Mouse (Mus musculus) inflammation-experienced regulatory T-cells, adult 6 months (primary cell): Measurements from ENCODE around the gene Fstl1. TPM values are rescaled to one million over a fixed set of nuclear protein-coding genes. Genes with fewer than 3 reads are reported as not detected.
A peak's percentile ranks its signal among the peaks of the same experiment; 100 is the strongest.

Source experiments
- ATAC-seq: one replicate; pipeline ENCODE4 v1.8.0; 2017
- polyA plus RNA-seq, 3 experiments: library from polyadenylated mRNA; unstranded; fragments of 100-300 nt; shearing (Covaris generic); gene quantifications; one replicate each; pipeline ENCODE4 v1.2.1; 2017

The Fstl1 gene
- polyA plus RNA-seq, 3 experiments from 2014 or later: 0.27 TPM; not detected in 2

GRCm38 (mm10) chr16:37788367-37789014 lies 11.8 kb downstream of the Fstl1 start:
- no peak for ATAC-seq

GRCm38 (mm10) chr16:37789015-37789381 lies 12.3 kb downstream of the Fstl1 start:
- ATAC-seq: no peak

DNA sequence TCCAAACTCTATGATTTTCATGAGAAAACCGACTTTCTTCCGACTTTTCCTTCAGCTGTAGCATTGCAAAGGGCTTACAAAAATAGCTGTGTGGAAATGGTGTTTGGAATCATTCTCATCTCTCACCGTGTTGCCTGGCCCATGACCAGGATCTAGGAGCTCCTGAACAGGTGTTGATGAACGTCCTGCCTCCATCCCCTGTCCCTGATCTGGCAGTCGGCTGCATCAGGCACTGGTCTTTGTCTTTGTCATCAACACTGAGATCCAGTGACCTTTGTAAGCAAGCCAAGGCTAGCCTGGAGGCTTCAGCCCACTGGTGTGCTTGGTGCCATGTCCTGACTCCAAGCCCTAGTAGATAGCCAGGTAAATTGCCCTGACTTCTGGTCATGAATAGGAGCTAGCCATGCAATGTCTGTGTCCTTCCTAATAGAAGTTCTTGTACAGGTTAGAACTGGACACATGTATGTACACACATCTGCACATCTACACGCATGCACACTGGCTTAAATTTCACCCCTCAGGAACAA lies 12.8 kb downstream of the Fstl1 start:
- no peak for ATAC-seq

DNA sequence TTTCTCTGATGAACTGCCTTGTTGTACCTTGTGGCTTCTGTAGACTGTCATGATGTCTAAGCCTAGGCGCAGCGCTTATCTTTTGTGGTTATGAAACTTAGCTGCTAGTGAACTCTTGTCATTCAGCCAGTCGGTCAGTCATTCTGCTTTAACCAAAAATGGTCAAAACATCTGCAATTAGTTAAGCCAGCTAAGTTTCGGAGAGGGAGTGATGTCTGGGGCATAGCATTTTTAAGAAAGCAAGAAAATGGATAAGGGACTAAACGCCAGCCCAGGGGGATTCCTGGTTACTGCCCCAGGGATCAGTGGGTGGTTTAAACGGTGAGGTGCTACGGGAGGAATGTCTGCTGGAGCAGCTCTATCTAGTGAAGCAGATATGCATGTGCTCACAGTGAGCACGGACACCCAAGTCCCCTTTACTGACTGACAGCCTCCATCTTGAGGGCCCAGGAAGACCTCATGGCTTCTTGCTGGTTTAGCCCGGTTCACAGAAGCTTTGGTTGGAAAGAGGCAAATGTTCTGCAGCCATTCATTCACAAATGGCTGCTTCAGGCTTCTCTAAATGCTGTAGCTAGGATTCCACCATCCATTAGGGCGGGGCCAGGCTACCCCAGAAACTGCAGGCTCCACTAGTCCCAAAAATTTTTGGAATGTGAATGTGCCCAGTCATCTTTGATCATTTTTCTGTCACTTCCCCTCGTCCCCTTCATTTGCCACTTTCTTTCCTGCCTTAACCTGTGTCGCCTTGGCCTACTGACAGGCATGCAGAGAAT lies 13.5 kb downstream of the Fstl1 start:
- ATAC-seq: no peak

DNA sequence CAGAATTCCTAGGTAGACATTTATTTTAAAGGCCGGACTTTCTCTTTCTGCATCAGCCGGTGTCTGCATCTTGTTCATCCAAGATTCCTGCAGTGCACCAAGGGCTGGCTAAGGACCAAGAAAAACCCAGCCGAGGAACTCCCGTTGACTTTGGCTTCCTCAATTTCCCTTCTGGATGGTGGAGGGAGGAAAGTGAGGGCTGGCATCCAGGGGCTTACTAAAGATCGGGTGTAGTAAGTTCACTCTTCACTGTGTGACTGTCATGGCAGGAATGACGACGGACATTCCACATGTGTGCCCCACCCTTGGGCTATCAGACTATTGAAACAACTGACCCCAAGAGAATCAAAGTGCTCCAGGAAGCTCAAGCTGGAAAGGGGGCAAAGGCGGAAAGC lies 14.1 kb downstream of the Fstl1 start:
- no peak for ATAC-seq

- ATAC-seq: no peak
These were observed 19.0 kb downstream of the Fstl1 start for GRCm38 (mm10) chr16:37795651-37796150.

- no peak for ATAC-seq
These were observed 19.6 kb downstream of the Fstl1 start for GRCm38 (mm10) chr16:37796270-37796669.

GRCm38 (mm10) chr16:37801097-37801496 lies 24.4 kb downstream of the Fstl1 start:
- no peak for ATAC-seq

- ATAC-seq: no peak
These were observed 26.1 kb downstream of the Fstl1 start for GRCm38 (mm10) chr16:37802686-37803295.

GRCm38 (mm10) chr16:37803387-37803950 lies 26.8 kb downstream of the Fstl1 start:
- ATAC-seq: no peak

- ATAC-seq: no peak
These were observed 29.2 kb downstream of the Fstl1 start for GRCm38 (mm10) chr16:37805746-37806495.

DNA sequence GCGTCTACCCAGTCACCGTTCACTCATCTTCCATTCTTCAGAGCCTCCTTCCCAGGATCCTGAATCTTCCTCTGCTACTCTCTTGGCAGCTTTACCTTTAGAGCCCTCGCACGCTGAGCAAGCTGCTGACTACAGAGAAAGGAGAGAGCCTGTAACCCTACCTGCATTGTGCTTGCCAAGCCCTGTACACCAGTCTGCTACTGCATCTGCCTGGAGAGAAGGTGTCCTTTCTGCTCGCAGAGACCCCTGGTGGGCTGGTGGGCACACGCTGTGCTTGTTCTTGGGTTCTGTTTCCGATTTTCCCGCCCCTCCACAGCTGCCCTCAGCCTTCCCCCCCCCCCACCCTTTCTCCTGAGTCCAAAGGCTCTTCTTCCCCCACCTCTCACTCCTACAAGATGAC lies 30.6 kb downstream of the Fstl1 start:
- ATAC-seq: no peak

- ATAC-seq: no peak
These were observed 32.4 kb downstream of the Fstl1 start for GRCm38 (mm10) chr16:37808866-37809622.

- ATAC-seq: no peak
These were observed 32.9 kb downstream of the Fstl1 start for GRCm38 (mm10) chr16:37809623-37809992.

- no peak for ATAC-seq
These were observed 35.2 kb downstream of the Fstl1 start for GRCm38 (mm10) chr16:37811874-37812273.

- no peak for ATAC-seq
These were observed 35.8 kb downstream of the Fstl1 start for GRCm38 (mm10) chr16:37812474-37812886.

DNA sequence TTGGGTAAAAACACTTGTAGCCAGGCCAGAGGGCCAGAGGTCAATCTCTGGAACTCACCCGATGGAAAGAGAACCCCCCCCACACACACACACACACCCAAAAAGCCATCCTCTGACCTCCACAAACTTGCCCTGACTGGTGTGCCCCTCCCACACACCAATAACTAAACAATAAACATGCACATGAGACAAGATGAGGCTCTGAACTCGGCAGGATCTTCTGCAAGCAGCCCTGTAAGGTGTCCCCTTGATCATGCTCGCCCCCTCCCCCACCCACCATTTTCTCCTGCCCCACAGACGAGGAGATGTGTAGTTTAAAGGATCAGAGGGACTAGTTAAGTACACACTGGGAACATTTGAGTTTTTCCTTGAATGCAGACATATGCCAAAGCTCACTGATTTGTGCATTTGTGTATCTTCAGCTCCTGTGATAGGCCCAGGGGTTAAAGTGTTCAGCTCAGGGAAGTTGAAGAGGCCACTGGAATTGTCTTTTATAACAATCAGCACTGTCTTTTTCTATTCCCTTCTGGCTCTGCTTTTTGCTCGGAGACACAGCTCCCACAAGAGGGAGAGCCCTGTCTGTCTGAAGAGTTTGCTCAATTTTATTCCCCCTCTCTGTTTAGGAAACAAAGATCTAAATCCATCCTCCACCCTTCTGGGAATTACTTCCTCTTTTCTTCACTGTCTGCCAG lies 37.2 kb downstream of the Fstl1 start:
- no peak for ATAC-seq

GRCm38 (mm10) chr16:37814383-37814971 lies 37.8 kb downstream of the Fstl1 start:
- peak; percentile 74 for ATAC-seq

GRCm38 (mm10) chr16:37817986-37818385 lies 41.3 kb downstream of the Fstl1 start:
- no peak for ATAC-seq

DNA sequence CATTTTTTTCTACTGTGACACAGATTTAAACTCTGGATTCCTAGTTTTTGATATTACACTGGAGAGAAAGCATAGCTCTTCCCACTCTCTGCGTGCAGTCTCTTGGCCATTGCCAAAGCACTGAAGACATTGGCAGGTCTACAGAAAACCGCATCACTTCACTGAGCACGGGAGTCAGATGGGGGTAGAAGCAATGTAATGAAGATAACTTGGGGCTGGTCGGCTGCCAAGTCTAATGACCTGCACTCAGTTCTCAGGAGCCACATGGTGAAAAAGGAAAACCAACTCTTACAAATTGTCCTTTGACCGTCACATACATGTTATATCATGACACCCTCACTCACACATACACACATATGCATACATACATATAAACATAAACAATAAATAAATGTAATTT lies 47.3 kb downstream of the Fstl1 start:
- no peak for ATAC-seq
